Mouse (Mus musculus): ENCODE data around the gene Pde4dip.

Gene Pde4dip

DNA sequence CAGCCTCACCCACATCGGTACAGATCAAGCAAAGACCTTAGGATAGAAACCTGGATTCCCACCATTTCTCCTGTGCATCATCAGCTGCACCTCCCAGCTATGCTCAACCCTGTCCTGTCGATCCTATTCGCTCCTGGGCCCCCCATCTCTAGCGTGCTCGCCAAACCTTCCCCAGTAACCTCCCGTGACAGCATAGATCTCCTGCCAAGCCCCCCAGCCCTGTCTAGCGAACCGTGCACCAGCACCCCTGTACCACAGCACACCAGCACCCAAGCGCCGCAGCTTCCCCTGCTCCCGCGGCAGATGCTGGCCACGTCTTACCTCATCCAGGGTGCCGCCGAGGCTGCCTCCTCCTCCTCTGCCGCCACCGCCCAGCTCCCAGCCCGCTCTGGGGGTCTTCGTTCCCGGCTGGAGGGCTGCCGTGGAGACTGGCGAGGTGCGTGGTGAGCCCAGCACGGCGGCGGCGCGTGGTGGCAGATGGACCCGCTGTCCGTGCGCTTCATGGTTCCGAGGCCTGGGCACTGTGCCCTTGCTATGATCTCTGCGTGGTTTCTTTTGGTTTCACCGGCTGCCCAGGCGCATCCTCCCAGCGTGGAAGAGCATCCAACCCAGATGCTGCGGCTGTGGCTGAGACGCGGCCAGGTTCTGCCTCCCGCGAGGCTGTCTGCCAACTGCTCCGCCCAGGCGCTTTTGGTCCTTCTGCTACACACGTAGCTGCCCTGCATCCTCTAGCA lies at the start of gene Pde4dip:
Gene Pde4dip (minus strand): TSS at position 540 of the 734 bp plus-strand sequence.
- DNase-seq (ENCODE audit: low spot score) = no peak

DNA sequence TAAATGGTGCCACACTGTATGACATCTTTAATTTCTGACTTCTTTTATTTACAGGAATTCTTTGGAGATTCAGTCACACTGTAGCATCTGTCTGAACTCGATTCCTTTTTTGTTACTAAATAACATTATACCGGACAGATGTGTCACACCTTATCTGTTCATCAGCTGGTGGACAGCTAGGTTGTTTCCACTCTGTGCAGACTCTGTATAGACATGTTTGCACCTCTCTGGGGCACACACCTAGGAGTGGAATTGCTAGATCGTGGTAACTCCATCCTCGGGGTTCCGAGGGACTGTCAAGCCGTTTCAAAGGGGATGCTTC lies 49.4 kb upstream of the Pde4dip start:
- no peak for DNase-seq (ENCODE audit: low spot score)

DNA sequence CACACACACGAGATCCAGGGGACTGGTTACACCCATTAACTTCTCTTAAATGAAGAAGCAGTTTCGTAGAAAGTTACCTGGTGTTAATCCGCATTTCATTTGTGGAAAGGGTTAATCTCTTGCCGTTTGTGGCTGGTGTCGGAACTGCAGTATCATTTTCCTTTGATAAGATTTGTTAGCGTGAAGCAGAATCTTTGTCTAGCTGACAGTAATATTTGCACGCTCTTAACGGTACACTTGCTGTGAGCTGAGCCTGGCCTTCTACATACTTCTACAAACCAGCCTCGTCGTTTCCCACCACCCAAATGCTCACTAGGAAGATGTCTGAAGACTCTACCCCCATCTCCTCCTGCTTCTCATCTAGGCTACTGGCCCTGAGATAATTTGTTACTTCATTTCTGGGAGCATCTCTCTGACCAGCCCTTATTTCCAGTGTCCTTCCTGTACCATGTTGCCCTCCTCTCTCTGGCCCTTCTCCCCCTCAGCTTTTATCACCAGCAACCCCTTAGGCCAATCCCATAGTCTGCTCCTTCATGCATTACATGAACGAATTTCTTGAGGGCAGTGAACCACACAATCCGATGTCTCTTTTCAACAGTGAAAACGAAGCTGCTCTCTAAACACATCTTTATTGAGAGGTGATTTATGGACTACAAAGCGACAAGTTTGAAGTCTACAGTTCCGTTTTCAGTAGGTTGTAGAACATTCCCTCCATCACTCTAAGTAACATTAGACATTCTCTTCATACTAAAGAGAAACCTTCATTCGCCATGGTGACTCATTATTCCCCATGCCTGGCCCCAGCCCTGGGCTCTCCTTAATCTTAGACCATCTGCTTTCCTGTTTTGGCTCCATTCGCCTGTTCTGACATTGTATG lies 48.8 kb upstream of the Pde4dip start:
- no peak for DNase-seq (ENCODE audit: low spot score)

DNA sequence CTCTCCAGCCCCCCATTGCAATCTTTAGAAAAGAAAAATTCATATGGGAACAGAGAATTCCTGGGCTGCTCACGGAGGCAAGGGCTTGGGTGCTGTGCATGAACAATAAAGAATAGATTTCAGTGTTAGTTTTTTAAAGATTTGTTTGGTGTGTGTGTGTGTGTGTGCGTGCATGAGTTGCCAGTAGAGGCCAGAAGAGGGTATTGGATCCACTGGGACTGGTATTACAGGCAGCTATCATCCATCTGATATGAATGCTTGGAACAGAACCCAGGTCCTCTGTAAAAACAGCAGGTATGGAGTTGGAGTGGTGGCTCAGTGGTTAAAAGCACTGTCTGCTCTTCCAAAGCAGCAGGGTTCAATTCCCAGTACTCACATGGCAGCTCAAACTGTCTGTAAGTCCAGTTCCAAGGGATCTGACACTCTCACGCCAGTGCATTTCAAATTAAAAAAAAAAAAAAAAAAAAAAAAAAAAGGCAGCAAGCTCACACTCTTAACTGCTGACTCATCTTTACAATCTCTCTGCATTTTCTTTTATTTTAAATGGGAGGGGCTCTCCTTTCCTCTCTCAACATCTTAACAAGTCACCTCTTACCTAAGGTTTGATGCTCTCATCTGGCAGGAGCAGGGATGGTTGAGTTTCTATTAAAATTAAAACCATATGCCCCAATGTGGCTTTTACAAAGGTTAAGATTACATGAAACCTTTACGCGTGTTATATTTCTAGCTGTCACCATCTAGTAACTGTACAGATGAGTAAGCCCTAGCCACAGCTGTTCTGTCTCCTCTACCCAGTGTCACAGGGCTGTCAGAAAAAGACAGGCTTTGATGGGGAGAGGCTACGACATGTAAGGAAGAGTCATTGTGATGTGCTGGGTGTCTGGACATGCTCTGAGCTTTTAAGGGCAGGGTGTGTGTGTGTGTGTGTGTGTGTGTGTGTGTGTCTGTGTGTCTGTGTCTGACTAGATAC lies 46.1 kb upstream of the Pde4dip start:
- no peak for DNase-seq (ENCODE audit: low spot score)

DNA sequence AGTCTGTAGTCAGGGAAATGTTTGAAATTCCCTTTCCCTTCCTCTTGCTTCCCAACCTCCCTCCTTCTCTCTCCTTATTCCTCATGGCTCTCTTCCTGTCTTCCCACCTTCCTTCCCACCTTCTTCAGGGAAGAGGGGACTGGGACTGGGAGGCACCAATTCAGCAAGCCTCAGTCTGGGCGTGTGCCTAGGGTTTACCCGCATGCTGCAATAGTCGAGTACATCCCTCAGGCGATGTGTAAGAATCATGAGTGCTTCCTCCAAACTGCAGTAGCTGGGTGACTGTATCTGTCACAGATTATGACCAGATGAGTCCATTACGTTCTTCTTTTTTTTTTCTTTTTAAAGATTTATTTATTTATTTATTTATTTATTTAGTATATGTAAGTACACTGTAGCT lies 45.3 kb upstream of the Pde4dip start:
- no peak for DNase-seq (ENCODE audit: low spot score)

DNA sequence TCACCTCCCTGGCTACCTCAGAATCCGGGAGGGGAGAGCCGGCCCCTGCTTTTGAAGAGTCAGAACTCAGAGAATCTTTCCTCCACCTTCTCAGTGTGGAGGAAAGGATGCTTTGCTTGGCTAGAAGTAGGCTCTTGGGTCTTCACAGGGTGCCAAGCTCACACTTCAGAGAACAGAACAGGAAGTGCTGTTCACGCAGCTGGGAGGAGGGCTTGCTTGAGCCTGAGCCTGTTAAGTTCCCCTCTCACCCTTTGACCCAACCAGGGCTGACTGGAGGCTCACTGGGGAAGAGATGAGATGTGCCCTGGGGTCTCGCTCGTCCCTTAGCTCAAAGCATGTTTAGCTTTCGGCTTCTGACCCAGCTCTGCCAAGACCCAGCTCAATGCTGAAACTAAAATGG lies 44.7 kb upstream of the Pde4dip start:
- DNase-seq (ENCODE audit: low spot score) = no peak

DNA sequence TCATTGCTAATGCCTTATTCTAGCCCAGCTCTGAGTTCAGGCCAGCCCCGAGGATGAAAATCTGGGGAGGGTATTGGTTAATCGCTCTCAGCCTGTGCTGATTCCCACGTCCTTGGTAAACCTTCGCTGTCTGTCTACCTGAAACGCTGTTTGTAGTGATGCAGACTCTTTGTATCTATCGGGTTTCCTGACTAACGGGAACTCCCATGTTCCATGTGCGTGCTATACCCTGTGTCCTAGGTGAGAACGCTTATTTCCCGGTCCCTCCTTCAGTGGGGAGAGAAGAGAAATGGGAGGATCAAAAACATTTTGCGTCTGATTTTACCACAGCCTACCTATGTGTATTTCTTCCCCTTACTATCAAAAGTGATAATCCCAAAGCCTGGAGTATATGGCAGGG lies 44.3 kb upstream of the Pde4dip start:
- no peak for DNase-seq (ENCODE audit: low spot score)

DNA sequence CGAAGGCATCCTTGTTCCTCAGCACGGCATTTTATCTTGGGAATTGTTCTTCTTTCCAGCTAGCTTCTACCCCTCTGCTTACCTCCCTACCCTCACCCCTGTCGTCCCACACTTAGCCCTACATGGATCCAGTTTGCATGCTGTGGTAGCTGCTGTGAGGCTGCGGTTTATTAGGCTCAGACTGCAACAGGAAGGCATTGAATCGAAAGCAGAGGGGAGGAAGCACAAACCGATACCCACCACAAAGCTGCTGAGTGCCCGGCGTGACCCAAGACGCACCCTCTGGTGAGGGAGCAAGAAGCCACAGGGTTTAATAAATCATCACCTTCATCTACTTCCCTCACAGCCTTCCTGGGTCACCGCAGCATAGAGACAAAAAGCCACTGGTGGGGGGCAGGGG lies 43.6 kb upstream of the Pde4dip start:
- DNase-seq (ENCODE audit: low spot score) = peak; percentile 31

DNA sequence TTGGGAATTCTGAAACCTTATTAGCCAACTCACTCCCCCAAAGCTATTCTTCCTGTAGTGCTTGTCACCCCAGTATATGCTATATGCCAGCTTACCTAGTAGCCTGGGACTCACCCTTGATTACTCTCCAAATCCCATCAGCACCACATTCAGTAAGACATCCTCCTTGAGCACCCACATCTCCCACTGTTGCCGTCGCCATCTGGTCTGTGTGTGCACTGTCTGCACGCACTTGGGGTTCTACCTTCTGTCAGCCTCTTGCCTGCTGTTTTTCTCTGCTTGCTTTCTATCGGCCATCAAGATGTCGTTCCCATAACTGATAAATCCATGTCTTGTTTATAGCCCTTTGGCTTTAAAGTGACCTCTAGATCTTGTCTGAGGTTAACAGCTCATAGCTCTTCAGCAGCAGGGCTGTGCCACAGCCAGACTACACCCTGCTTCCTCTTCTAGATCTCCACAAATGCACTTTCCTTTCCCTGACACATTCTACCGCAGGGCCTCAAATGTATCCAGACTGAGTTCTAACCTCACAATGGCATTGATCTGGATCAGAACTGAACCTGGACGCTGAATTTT lies 42.9 kb upstream of the Pde4dip start:
- DNase-seq (ENCODE audit: low spot score) = no peak

DNA sequence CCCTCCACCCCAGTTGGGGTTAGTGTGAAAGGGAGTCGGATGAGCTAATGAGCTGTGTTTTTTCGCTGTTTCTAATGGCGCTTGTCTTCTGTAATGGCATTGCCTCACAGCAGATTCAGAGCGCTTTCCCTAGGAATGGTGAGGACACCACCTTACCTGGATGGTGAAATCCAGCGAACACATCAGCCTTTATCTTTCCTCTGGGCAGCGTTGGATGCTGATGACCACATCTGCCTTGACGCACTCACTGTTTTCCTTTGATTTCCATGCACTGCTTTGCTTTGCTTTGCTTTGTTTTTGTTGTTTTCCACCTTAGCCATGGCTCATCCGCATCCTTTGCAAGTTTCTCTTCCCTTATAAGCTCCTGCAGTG lies 42.3 kb upstream of the Pde4dip start:
- no peak for DNase-seq (ENCODE audit: low spot score)

DNA sequence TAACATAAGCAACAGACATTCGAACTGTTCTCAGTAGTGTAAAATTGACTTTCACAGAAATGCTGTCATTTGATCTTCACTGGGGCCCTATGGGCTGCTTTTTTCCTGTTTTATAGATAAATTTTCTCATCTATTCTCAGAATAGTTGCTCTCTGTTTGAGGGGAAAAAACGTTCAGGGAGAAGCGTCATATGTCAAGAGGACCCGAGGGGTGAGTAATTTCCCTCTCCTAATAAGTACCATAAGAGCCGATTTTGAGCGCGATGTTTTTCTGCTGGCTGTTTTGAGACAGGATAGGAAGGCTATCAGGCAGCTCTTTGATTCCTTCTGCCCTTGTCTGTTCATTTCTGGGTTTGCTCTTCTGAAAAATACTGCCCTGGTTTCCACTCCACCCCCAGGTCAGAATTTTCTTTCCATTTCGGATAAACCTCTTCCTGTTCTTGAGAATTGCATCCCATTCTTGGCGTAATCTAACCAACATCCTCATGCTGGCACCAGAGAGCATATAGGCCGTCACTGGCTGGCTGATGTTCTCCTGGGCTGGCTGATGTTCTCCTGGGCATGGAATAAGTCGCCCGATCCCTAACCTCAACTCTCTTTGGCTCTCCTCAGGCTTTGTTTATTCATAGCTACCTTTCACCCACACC lies 41.8 kb upstream of the Pde4dip start:
- DNase-seq (ENCODE audit: low spot score) = no peak

DNA sequence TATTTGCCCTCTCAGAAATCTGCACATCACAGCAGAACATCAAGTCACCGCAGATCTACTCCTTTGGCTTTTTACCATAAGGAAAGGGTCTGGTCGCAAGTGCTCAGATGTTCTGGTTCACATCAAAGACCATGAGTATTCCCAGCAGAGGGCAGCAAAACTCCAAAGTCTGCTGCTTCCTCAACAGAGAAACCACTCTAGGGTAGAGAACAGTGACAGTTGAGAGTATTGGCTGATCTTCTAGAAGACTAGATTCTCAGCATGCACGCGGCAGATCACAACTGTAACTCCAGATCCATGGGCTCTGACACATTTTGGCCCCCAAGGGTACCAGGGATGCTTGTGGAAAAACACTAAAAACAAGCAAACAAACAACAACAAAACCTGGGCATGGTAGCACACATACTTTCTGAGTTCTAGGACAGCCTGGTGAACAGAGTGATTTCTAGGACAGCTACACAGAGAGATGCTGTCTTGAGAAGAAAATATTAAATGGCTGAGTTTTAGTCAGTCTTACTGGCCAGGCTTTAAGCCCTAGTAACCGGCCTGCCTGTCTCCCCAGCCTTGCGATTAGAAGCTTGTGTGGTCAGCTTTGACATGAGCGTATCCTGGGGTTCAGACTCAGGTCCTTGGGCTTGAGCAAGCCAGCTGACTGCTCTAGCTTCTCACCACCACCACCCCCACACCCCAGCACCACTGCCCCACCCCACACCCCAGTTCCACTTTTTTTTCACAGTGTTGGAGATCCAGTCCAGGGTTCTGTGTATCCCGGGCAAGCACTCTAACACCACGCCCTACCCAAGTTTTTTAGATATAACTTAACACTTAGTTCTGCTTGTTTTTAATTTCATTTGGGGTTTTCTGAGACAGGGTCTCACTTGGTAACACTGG lies 40.7 kb upstream of the Pde4dip start:
- DNase-seq (ENCODE audit: low spot score) = peak; percentile 53

DNA sequence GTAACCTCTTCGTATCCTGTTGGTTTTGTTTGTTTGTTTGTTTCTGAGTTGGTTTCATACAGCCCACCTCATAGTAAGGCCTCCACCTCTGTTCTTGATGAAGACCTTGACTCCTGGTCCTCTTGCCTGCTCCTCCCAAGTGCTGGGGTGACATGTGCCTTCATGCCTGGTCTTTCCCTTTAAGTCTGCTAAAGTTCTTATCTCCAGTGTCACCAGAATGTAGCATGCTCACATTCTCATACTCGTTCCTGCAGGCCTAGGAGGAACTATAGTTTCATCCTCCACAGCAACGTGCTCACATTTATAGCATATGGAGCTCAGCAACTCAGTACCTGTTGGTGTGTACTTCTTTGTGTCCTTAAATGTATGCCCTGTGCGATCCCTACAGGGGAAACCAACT lies 38.8 kb upstream of the Pde4dip start:
- no peak for DNase-seq (ENCODE audit: low spot score)

DNA sequence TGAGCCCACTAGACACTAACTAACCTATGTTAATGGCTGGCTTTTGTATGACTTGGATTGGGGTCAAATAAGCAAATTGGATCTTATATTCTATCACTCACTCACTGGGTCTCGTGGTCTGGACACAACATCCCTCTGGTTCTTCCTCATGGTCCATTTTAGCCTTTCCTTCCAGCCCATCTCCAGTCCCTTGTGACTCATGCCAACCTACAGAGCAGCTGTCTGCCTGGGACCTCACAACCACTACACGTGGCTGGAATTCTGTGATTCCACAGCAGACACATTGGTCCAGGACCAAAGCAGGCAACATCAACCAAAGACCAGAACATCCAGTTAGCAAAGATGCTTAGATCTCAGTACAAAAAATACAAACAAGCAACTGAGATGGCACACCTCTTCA lies 36.7 kb upstream of the Pde4dip start:
- no peak for DNase-seq (ENCODE audit: low spot score)

DNA sequence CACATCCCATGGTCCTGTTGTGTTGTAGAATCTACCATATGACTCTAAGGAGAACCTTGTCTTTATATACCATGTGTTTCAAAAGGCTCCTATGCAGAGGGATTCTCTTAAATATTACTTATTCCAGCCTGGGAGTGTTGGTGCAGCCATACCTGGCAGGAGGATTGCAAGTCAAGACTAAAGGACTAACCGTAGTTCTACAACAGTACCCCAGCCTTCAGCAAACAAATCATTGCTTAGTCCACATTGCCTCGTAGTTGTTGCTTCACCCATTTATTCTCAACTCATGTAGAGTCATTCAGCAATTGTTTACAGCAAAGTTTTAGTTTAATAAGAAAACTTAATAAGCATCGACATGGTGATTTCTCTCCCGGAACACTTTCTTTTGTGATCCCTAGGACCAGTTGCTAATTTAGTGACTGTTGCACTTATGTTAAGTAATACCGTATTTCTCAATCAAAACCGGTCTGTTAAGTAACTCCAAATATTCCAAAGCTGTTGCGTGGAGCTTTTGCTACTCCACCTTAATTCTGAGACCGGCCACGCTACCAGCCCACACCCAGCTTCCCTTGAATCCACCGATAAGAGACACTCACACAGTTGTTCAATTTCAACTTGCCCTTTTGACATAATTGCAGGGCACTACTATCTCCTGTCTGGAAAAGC lies 30.5 kb upstream of the Pde4dip start:
- DNase-seq (ENCODE audit: low spot score) = no peak

DNA sequence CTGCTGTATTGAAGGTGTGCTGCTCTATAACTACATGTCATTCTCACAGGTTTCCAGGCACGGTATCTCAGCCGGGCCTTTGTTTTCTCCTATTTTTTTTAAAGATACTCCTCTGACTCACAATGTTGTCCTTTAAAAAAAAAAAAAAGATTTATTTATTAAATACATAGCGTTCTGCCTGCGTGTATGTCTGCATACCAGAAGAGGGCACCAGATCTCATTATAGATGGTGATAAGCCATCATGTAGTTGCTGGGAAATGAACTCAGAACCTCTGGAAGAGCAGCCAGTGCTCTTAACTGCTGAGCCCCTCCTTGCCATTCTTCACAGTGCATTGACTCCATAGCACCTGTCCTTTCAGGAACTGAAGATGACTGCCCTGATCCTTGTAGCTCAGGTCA lies 26.6 kb upstream of the Pde4dip start:
- no peak for DNase-seq (ENCODE audit: low spot score)

DNA sequence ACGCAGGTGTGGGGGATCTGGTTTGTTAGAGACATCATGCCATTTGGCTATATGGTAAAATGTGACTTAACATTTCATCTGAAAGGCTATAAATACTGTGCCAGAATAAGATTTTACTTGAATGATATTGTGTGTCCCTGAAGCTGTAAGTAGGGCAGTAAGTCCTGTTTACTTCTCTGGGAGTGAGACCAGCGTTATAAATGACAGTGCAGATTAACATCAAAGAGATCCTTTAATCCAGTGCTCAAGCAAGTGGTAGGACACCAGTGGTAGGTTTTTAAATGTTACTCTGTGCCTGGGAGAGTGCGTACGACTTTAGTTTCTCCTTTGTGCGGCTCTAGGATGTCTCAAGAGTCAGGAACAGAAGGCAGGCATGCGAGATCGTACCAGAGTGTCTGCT lies 22.6 kb upstream of the Pde4dip start:
- DNase-seq (ENCODE audit: low spot score) = no peak

DNA sequence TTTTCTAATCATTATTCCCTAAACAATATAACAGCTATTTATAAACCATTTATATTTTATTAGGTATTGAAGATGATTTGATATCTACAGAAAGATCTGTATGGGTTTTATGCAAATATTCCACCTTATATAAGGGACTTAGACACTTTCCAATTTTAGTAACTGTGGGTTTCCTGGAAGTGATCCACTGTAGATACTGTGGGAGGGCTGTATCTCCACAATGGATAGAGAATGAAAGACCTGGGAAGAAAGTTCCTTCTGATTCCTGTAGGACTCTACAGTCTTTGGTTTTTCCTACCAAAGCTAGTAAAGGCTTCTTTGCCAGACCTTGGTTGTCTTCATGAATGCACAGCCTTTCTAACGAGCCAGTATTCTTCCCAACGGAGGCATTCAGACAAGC lies 21.2 kb upstream of the Pde4dip start:
- no peak for DNase-seq (ENCODE audit: low spot score)

DNA sequence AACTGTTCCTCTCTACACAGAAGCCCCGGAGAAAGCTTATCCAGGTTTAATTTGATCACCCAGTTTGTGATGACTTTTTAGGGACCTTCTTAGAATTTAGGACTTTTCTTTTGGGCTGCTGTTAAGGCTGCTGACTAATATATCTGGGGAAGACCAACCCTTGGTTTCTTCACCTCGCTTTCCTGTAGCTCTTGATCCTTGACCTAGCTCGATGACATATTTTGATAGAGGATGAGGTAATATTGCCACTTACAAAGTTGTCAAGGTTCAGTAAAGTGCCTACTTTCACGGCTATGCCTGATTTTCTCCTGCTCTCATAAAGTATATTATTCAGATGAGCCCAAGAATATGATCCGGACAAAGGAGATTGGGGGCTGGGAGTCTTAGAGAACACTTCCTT lies 13.1 kb upstream of the Pde4dip start:
- DNase-seq (ENCODE audit: low spot score) = no peak
